Mouse (Mus musculus): Measurements from ENCODE around the gene Pdik1l.

GRCm38 (mm10) chr4:134250116-134250929, 37.4 kb downstream of the Pdik1l start:
- TF ChIP-seq EP300 (IDR thresholded peaks at IDR 0.05; ENCODE audit: insufficient read depth, low read depth, low read length) (no peak), CTCF (IDR thresholded peaks at IDR 0.05) (no peak), POLR2A (IDR thresholded peaks at IDR 0.05; ENCODE audit: insufficient read depth, low read depth, low read length) (no peak)

Measured in heart, adult 2 months (tissue).